Mouse (Mus musculus) lung, adult 2 months (tissue): ENCODE data around the gene Myof. TPM values are rescaled to one million over a fixed set of nuclear protein-coding genes. Genes with fewer than 3 reads are reported as not detected.

Source experiments
- DNase-seq: peaks from one replicate; pipeline ENCODE4 v3.0.0; 2022
- H3K4me1 ChIP-seq: fragments of 200-500 bp; 2 replicates; pipeline ENCODE4 v1.6.1; 2011; ENCODE audit warnings: low read length; ENCODE audit not compliant: control insufficient read depth, insufficient read depth
- H3K4me3 ChIP-seq: fragments of 200-500 bp; replicated peaks from 2 replicates; pipeline ENCODE3; 2011; ENCODE audit warnings: low read depth, mild to moderate bottlenecking, control low read depth, low read length; ENCODE audit errors: extremely low read depth
- CTCF ChIP-seq: fragments of 200-500 bp; IDR thresholded peaks from 2 replicates; pipeline ENCODE4 v1.5.1; 2011; ENCODE audit warnings: mild to moderate bottlenecking, low read length, control low read depth; ENCODE audit not compliant: insufficient read depth
- POLR2A ChIP-seq: fragments of 200-500 bp; IDR thresholded peaks from 2 replicates; pipeline ENCODE4 v1.6.1; 2011; ENCODE audit warnings: low read depth, mild to moderate bottlenecking, control low read depth, low read length, borderline replicate concordance; ENCODE audit errors: extremely low read depth
- WGBS: fragments of 180-500 bp; shearing (Covaris S2); methylation state at CpG from one replicate; pipeline ENCODE4 v1.1.7; 2018; 5-methylcytosine and 5-hydroxymethylcytosine counted together
- polyA plus RNA-seq: library from polyadenylated mRNA; depleted of rRNA; stranded (reverse); fragments of >200 nt; gene quantifications from 2 replicates; pipeline ENCODE4 v1.2.3, GENCODE M21; 2012

Myof gene
- polyA plus RNA-seq, 1 experiment: 51.8 TPM

DNA sequence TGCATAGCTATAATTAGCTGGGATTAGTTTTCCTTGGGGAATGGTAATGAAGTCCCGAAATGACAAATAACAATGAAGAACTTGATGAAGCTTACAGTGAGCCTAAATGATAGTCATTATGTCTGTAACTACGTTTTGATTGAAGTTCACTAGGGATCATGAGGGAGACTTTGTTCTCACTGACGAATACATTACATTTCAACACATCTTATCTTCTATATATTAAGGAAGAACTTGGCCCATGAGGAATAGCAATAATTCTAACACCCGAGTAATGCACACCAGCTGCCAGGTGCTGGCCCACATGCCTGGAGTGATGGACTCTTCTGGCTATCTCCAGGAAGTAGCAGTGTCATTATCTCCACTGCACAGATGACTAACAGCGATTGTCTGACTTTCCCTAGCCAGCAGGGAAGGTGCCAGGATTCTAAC lies 133.5 kb downstream of the Myof start:
- peaks cover 2% of the 10 kb centered on the region; the same call in 1 of the 2 replicates for H3K4me1 ChIP-seq
- no peak for DNase-seq
- H3K4me3 ChIP-seq: no peak overlapping the region
- 59% methylated on average over 5 of the region's 5 CpGs for WGBS
- no peak for TF ChIP-seq POLR2A
- no peak for TF ChIP-seq CTCF

DNA sequence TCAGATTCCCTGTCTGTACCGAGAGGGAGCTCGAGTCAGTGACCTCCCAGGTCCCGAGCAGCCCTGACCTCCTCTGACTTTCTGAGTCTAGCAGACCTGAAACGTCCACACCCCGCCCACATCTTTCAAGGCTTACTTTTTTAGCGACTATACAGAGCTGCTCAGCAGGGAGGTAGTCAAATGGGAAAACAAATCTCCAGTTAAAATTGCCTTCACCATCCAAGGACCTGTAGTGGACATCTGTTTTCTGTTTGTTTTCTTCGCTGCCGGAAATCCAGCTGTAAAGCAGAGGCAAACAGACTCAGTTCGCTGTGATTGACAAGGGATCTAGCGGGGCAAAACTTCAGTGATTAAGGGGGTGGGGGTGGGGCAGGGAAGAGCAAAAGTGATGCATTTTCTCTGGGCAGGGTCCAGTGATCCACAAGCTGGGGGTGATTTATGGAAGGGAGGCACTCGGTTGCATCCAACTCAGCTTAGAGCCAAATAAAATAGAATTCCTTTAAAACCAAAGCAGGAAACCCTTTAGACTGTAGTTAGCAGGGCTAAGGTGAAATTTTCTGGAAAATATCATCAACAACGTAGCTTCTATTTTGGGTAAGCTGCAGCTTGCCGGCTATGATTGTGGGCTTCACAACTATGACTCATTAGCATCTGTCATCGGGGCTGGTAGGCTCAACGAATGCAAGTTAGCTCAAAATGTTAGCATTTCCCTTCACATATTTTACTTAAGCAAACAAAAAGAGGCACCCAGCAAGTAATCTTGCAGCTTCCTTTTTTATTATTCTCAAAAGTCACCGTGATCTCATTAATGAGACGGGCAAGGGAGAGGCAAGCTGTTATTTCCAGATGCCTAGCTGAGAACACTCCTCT lies 135.7 kb downstream of the Myof start:
- Histone ChIP-seq H3K4me1 (peaks cover 2% of the 10 kb centered on the region; the same call in 1 of the 2 replicates), H3K4me3 (no peak overlapping the region)
- TF ChIP-seq CTCF (no peak), POLR2A (no peak)
- no peak for DNase-seq
- WGBS: 41% methylated on average over 17 of the region's 17 CpGs

GRCm38 (mm10) chr19:37906916-37907315 lies 136.5 kb downstream of the Myof start:
- TF ChIP-seq CTCF (no peak), POLR2A (no peak)
- WGBS: 65% methylated on average over 3 of the region's 3 CpGs
- no peak for DNase-seq
- Histone ChIP-seq H3K4me1 (peaks cover 2% of the 10 kb centered on the region; the same call in 1 of the 2 replicates), H3K4me3 (no peak overlapping the region)

DNA sequence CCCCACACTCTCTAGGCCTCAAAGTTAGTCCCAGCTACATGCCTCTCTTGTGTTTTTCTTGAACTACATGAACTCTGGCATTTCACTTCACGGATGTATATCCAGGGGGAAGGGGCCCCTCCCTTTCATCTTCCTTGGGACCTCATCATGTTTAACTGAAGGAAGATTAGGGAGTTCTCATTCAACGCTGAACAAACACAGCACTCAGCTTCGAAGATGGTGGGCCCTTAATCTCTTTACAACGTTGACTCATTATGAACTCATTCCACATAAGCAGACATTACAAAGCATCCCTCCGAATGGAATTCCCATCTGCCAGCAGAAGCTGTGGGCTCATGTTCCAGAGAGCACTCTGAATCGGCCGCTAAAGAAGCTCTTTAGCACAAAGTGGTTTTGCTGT lies 147.3 kb downstream of the Myof start:
- TF ChIP-seq POLR2A: no peak
- no peak for TF ChIP-seq CTCF
- H3K4me1 ChIP-seq: no peaks in the 10 kb centered on the region
- DNase-seq: no peak
- H3K4me3 ChIP-seq: no peak overlapping the region
- WGBS: 42% methylated on average over 7 of the region's 7 CpGs

DNA sequence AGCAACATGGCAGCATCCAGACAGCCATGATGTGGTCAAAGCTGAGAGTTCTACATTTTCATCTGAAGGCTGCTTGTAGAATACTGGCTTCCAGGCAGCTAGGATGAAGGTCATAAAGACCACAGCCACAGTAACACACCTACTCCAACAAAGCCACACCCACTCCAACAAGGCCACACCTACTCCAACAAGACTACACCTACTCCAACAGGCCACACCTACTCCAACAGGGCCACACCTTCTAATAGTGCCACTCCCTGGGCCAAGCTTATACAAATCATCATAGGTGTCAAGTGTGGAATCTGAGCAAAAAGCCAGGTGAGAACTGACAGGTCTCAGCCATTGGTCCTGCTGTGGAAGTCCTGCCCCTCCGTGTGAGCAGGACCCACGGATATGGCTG lies 152.4 kb downstream of the Myof start:
- H3K4me3 ChIP-seq: no peak overlapping the region
- TF ChIP-seq POLR2A (no peak), CTCF (no peak)
- DNase-seq: no peak
- WGBS: 73% methylated on average over 2 of the region's 2 CpGs
- H3K4me1 ChIP-seq: no peaks in the 10 kb centered on the region; the same call in 1 of the 2 replicates

- WGBS: 12% methylated on average over 15 of the region's 15 CpGs
- DNase-seq: peak; percentile 38
Observed at GRCm38 (mm10) chr19:37886355-37887120, 156.8 kb downstream of the Myof start.

GRCm38 (mm10) chr19:37881431-37882081 lies 161.8 kb downstream of the Myof start:
- WGBS: 34% methylated on average over 9 of the region's 9 CpGs
- TF ChIP-seq POLR2A (no peak), CTCF (no peak)
- DNase-seq: no peak
- no peak overlapping the region for H3K4me3 ChIP-seq
- no peaks in the 10 kb centered on the region for H3K4me1 ChIP-seq

More at GRCm38 (mm10) chr19:37886355-37887120, 156.8 kb downstream of the Myof start:
- no peak overlapping the region for H3K4me3 ChIP-seq
- no peaks in the 10 kb centered on the region; the same call in 1 of the 2 replicates for H3K4me1 ChIP-seq
- TF ChIP-seq CTCF (peak; percentile 58), POLR2A (no peak)

- 23% methylated on average over 20 of the region's 20 CpGs for WGBS
- DNase-seq: no peak
- TF ChIP-seq CTCF: no peak
- no peak for TF ChIP-seq POLR2A
- H3K4me3 ChIP-seq: no peak overlapping the region
- no peaks in the 10 kb centered on the region for H3K4me1 ChIP-seq
Observed at GRCm38 (mm10) chr19:37877511-37878167, 165.7 kb downstream of the Myof start.
